Mouse (Mus musculus) CD8-positive naive resting alpha-beta T cell, adult 2 months (primary cell): Measurements from ENCODE around the gene Uvrag.

Experiments
- DNase-seq, 2 experiments: peaks; one replicate each; pipeline ENCODE4 v3.0.0; 2022; ENCODE audit warnings: low read depth in 2 of 2, low spot score in 2 of 2

Gene Uvrag

DNA sequence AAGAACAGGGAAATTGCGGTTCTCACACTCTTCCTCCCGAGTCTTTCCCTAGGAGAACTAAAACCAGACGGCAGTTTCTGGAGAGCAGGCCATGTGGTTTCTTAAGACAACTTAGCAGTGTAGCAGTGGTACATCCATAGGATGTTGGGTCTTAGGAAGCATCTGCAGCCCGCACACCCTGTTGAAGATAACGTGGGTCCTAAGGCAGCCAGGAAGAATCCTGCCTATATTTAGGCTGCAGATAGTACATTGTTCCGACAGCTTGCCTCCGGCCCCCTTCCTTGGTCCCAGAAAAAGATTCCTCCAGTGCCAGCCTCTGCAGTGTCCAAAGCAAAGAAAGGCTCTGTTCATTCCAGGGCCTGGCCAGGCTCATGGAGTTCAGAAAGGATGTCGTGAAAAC lies 25.2 kb upstream of the Uvrag start:
- no peak for DNase-seq

DNA sequence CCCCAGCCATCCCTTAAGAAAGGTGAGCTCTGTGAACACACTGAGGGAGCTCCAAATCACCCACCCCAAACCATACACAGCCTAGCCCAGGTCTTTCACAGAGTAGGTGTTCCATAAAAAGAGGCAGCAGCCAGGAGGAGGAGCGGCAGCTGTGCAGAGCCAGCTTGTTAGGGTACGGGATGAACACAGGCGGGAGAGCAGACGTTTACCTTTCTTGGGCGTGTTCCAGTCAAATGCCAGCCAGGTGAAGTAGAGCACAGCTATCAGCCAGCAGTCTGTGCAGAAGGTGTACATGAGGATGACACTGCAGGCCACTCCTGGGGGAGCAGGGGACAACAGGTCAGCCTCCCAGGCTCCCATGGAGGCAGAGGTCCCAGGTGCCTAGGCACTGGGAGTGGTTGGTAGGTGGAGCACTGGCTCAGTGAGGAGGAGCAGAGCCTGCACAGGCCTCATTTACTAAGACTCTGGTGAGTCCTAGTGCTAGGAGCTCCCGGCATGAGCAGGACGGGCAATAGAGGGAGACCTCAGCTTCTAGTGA lies 24.0 kb upstream of the Uvrag start:
- DNase-seq, result no peak

DNA sequence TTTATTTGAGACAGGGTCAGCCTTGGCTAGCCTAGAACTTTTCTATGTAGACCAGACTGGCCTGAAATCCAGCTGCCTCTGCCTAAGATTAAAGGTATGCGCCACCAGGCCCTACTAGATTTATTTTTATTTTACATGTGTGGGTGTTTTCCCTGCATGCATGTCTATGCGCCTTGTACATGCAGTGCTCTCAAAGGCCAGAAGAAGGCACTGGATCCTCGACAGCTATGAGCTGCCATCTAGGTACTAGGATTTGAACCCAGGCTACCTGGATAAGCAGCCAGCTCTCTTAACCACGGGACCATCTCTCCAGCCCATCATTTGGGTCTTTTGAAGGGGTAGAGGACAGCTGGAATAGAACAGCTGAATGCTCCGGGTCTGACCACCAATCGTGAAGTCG lies 21.5 kb upstream of the Uvrag start:
- no peak for DNase-seq

DNA sequence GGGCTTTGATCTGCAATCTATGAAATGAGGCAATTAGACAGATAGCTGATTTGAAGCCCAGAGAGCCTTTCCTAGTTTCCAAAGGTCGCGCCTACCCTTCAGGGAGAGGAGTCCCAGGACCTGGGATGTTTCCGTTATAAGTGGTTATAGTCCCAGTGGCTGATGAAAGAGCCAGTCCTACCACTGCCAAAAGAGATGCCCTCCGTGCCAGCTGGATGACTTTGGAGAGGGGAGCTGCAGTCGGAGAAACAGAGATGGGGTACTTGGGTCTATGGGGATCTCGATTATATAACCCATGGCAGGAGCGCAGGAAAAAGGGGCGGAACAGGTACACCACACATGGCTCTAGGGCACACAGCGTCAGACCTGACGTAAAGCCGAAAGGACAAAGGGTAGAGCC lies 21.0 kb upstream of the Uvrag start:
- DNase-seq, result no peak

DNA sequence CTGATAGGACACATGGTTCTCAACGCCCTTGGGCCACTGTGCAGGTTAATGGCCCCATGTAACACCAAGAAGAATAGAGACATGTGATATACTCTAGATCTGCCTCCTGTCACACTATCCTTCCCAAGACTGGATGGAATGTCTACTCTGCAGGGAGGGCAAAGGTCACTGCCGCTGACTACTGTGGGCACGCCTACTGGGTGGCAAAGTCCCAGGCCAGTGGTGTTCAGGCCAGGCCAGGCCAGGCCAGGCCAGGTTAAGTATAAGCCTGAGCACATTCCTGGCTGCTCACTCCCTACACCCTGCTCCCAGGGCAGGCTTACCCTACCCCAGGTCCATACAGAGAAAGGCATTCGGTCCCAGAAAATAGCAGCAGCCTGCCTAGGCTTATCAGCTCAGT lies 20.6 kb upstream of the Uvrag start:
- no peak for DNase-seq

DNA sequence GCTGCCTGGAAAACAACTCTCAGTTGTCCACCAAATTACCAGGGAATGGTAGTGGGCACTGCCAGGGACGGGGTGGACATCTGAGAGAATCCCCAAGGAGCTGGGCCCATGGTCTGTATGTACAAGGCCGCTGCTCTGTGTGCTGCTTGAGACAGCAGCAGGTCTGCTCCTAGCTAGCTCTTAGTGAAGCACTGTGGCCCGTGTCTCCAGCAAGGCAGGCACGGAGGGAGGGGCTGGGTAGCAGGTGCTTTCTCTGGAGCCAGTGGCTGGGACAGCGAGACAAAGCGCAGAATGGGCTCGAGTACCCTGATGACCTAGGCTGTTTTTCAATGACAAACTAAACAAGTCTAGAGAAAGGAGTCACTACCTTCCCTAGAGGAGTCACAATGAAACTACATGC lies 20.1 kb upstream of the Uvrag start:
- no peak for DNase-seq

DNA sequence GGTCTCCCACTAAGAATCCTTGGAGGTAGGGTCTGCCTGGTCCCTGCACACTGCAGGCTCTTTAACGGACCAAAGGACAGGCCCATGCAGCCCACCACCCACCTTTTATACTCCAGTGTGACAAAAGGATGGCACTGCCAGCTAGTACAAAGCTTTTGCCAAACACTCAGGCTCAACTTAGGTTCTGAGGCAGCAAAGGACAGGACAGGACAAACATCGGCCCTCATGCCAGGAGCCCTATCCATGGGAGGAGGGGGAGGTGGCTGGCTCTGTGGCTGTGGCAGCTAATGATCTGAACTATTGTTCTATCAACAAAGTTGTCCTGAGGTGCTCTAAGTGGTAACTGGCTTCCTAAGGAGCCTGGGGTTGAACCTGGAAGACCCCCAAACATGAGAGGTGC lies 18.5 kb upstream of the Uvrag start:
- DNase-seq, result no peak

DNA sequence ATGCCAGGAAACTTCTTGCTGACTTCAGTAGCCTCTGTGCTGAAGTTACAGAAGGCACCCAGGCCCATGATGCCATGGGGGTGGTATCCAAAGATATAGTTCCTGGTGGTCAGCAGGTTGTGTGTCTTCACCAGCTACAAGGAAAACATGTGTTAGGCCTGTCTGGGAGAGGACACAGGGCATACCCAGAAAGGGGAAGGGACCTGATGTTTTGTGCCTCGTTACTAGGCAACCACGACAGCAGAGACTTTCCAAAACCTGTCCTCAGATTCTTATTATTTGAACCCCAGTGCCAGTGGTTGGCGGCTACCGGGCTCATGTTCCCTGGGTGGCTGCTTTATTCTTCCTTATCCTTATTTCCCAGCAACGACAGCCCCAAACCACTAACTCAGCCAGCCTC lies 18.0 kb upstream of the Uvrag start:
- no peak for DNase-seq

DNA sequence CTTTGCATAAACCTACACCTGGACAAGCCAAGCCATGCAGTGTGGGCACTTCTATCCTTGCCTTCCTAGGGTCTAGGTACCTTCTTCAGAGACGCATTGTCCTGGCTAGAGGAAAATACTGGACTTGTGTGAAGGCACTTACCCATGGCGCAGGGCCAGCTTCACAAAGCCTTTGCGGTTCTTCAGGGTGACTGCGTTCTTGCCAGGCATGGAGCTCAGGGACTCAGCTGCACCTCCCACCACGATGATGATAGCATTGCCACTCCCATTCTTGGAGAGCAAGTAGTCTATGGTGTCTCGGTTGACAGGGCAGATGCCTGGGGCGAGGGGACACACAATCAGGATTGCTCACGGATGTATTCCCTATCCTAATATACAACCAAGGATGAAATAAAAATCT lies 17.1 kb upstream of the Uvrag start:
- no peak for DNase-seq

- no peak for DNase-seq
Observed at GRCm38 (mm10) chr7:99156737-99157136, 15.8 kb upstream of the Uvrag start.

- no peak for DNase-seq
Observed at GRCm38 (mm10) chr7:99155311-99156289, 14.7 kb upstream of the Uvrag start.

DNA sequence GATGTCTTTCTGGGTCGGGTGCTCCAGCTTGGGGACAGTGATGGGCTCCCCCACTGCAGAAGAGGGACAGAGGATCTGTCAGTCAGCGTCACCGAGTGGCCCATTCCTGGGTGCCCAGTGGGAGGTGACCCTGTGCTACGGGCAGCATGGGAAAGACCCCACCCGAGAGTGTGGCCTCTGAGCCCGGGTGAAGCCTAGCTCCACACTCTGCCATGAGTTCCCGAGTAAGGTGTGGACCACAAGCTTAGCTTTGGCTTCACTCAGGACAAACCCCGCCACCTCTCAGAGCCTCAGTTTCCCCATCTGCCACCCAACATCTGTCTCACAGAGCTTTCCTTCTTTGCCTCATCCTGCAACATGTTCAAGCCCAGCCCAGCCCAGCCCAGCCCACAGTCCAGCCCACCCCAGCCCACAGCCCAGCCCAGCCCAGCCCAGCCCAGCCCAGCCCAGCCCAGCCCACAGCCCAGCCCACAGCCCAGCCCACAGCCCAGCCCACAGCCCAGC lies 13.8 kb upstream of the Uvrag start:
- no peak for DNase-seq

DNA sequence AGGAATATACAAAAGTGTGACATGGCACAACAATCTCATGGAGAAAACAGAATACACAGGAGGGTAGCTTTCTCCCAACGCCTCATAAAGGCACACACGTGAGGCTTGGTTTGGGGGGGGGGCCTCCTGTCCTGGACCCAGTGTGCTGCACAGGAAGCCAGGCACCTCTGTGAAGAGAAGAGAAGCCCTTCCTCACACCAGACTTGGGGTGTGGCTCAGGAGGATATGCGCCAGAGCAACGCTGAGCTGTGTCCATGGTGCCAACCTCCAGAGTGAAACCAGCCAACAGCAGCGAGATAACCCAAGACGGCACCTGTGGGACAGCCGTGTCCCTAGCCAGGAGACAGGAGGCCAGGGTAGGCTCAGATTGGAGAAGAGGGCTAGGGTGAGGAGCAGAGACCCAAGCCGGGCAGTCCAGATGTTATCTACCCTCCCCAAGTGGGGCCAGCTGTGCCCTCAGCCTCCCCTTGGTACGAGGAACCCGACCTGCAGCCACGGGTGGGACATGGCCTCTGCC lies 12.8 kb upstream of the Uvrag start:
- DNase-seq, result no peak

DNA sequence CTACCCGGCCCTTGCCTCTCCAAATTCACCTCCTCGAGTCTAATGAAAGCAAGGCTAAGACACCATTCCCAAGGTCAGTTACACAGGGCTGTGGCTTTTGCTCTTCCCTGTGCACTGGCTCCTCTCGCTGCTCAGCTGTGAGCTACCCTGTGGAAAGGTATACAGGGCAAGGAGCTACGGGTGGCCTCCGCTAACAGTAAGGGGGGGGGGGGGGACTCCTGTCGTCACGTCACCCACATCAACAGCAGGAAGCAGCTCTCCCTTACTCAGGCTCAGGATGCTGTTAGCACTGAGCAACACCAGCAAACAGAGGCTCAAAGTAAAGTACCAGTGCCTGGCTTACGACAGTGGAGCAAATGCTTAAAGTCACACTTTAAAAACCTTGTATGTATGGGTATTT lies 11.8 kb upstream of the Uvrag start:
- DNase-seq, result no peak

DNA sequence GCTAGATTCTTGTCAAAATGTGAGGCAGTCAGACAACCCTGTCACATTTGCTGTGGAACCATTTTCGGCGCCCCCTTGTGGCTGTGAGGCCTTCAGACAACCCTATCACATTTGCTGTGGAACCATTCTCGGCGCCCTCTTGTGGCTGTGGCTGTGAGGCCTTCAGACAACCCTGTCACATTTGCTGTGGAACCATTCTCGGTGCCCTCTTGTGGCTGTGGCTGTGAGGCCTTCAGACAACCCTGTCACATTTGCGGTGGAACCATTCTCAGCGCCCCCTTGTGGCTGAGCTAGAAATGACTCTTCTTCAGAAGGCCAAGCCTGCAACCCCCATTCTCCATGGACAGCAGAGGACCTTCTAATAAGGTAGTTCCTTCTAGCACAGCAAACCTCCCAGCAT lies 10.4 kb upstream of the Uvrag start:
- DNase-seq, result peak; percentile 95 to 96

GRCm38 (mm10) chr7:99149017-99149416 lies 8.1 kb upstream of the Uvrag start:
- no peak for DNase-seq

GRCm38 (mm10) chr7:99147494-99147893 lies 6.6 kb upstream of the Uvrag start:
- no peak for DNase-seq

- no peak for DNase-seq
Observed at GRCm38 (mm10) chr7:99146906-99147305, 6.0 kb upstream of the Uvrag start.

GRCm38 (mm10) chr7:99146011-99146410 lies 5.1 kb upstream of the Uvrag start:
- DNase-seq, result no peak

GRCm38 (mm10) chr7:99144616-99145015 lies 3.7 kb upstream of the Uvrag start:
- DNase-seq, result no peak

DNA sequence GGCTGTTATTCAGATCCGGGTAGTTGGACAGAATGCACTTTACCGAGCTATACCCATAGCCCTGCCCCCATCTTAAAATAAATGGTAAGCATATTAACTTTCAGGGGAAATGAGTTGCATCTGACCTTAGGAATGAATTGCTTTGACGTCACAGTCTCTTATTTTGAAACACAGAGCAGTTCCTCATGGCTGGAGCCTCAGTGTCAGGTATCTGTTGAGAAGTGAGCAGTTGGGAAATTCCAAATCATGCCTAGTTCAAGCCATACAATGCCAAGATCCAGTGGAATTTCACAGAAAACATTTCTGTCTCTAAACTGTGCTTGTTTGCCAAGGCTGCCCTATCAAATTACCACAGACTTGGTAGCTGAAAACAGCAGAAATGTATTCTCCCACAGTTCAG lies 2.3 kb upstream of the Uvrag start:
- no peak for DNase-seq

DNA sequence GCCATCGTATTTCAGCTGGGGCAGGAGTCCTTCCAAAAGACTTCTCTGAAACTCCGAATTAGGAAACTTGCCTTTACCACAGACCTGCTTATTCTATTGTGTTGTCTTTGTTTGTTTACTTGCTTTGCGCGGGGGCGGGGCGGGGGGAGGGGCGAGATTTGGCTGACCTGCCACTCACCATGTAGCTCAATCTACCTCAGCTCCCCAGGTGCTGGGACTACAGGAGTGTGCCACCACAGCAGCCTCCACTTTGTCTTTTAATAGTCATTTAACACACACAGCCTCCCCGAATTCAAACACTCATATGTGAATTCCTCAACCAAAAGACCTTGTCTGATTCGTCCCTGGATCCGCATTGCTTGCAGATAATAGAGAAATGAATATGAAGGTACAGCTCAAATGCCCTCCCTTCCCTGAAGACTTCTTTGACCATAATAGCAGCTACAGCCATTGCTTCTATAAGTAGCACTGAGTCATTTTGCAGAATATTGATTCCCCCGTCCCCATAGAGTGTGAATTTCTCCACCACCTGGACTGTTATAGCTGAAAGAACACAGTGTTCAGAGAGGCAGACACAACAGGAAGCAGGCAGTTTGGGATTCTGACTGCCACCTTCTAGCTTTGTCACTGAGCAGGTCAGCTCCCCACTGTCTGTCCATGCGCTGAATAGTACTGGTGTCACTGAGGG lies 1.1 kb upstream of the Uvrag start:
- DNase-seq, result no peak
